Mouse (Mus musculus): ENCODE results near the gene Tmem121b.

DNA sequence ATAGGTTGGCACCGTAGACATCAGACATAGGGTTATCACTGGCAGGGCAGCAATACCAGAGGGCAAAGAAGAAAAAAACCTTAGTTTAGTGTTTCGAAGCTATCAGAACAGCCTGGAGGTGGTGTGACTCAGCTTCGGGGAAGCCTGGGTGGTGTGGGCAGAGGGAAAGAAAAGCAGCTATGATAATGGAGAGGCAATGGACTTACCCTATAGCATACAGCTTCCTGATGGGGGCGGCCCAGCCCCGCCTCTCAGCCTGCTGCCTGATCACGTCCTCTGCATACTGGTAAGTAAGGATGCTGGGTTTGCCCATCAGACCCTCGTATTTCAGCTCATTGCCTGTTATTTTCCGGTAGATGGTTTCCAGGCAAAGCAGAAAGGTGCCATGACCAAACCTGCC, 16.8 kb upstream of the Tmem121b start:
- TF ChIP-seq CTCF (IDR thresholded peaks at IDR 0.05; ENCODE audit: extremely low read depth, insufficient read depth, insufficient read length, insufficient replicate concordance) (no peak), POLR2A (IDR thresholded peaks at IDR 0.05; ENCODE audit: low read depth, low read length) (no peak)
